Comparison of ENCODE assay signal across 17 mouse cellular contexts in genomic region chr13:29956821-29957421, GRCm38 (mm10). TPM values are rescaled to one million over a fixed set of nuclear protein-coding genes. Genes with fewer than 3 reads are reported as not detected.
DNase-seq lines count a peak whose midpoint lies in the region; ATAC-seq lines count a peak whose summit lies in the region.
"Had no signal": no experiment of that assay in that cellular context is flagged by ENCODE, and none has a peak within 500 bp of the region (broad histone marks: within the 10 kb centered on the region; RNA-seq: fewer than 3 reads in every experiment).

No protein-coding gene starts in this region.

- H3K4me1 ChIP-seq in liver, embryonic 13.5 days (replicated peaks), result peaks cover 24% of the 10 kb centered on the region
- H3K4me1 ChIP-seq: forebrain, embryonic 13.5 days; neural tube, embryonic 13.5 days had no signal

- no peak overlapping the region for H3K9ac ChIP-seq in liver, embryonic 13.5 days
- H3K9ac ChIP-seq: embryonic facial prominence, embryonic 15.5 days; forebrain, embryonic 13.5 days; hindbrain, embryonic 14.5 days; limb, embryonic 12.5 days; neural tube, embryonic 13.5 days had no signal

- H3K4me3 ChIP-seq in liver, embryonic 13.5 days (replicated peaks), result no peak overlapping the region
- H3K4me3 ChIP-seq: embryonic facial prominence, embryonic 15.5 days; forebrain, embryonic 13.5 days; limb, embryonic 12.5 days; neural tube, embryonic 13.5 days had no signal

- peaks cover 28% of the 10 kb centered on the region for H3K36me3 ChIP-seq in liver, embryonic 13.5 days
- H3K36me3 ChIP-seq in splenic B cell, adult 2 months (ENCODE audit: control insufficient read depth, insufficient read depth, low read length, poor library complexity, severe bottlenecking), result no peaks in the 10 kb centered on the region; the same call in 1 of the 2 replicates
- H3K36me3 ChIP-seq: neural tube, embryonic 13.5 days had no signal

- peak overlapping the region; percentile 15; the same call in 1 of the 2 replicates for H3K27ac ChIP-seq in liver, embryonic 13.5 days
- H3K27ac ChIP-seq: embryonic facial prominence, embryonic 15.5 days; forebrain, embryonic 13.5 days; hindbrain, embryonic 14.5 days; neural tube, embryonic 13.5 days had no signal

- WGBS in liver, embryonic 13.5 days (ENCODE audit: insufficient replicate concordance), result 79% methylated on average over 12 of the region's 12 CpGs

- H3K27me3 ChIP-seq in liver, embryonic 13.5 days, result no peaks in the 10 kb centered on the region
- H3K27me3 ChIP-seq in splenic B cell, adult 2 months (ENCODE audit: control insufficient read depth, insufficient read depth, low read length, poor library complexity, severe bottlenecking), result no peaks in the 10 kb centered on the region
- H3K27me3 ChIP-seq: embryonic facial prominence, embryonic 15.5 days; forebrain, embryonic 13.5 days; limb, embryonic 12.5 days; neural tube, embryonic 13.5 days had no signal

- no peak overlapping the region for H3K4me2 ChIP-seq in liver, embryonic 13.5 days
- H3K4me2 ChIP-seq: embryonic facial prominence, embryonic 15.5 days; forebrain, embryonic 13.5 days; hindbrain, embryonic 14.5 days; limb, embryonic 12.5 days; neural tube, embryonic 13.5 days had no signal

- DNase-seq in gastrocnemius, adult 18-20 months (ENCODE audit: low spot score), result peak; percentile 23
- no peak for DNase-seq in gastrocnemius, postnatal 10 days
- no peak for DNase-seq in liver, embryonic 13.5 days
- no peak for DNase-seq in liver
- DNase-seq in cerebellum, adult 18-20 months, result peak; percentile 39 to 45
- DNase-seq in splenic B cell, adult 2 months (ENCODE audit: low read depth, low spot score), result peak; percentile 17
- DNase-seq in thymus, postnatal 4 days, result no peak
- DNase-seq in left cerebral cortex, adult 9 months (ENCODE audit: low spot score in 2 of 2), result no peak
- DNase-seq: adrenal gland, postnatal 10 days; lung, postnatal 36 days; thymus, adult 18-20 months had no signal

- H3K9me3 ChIP-seq in liver, embryonic 13.5 days (replicated peaks), result no peaks in the 10 kb centered on the region
- H3K9me3 ChIP-seq: embryonic facial prominence, embryonic 15.5 days; forebrain, embryonic 13.5 days; limb, embryonic 12.5 days; neural tube, embryonic 13.5 days had no signal

- ATAC-seq in liver, embryonic 13.5 days (ENCODE audit: low read depth), result no peak
- ATAC-seq: forebrain, embryonic 13.5 days; midbrain, embryonic 16.5 days had no signal

RNA-seq across cellular contexts. Expression of gene E2f3, which starts 28.9 kb away (rescaled TPM):
- 10 to 100 TPM; 11.3 to 13.4 TPM for total RNA-seq in gastrocnemius, adult 18-20 months (2021)
- total RNA-seq in gastrocnemius, postnatal 10 days (2021), result 10 to 100 TPM; 11.0 to 14.2 TPM
- 5.4 and 6.9 TPM in 2 replicates for polyA plus RNA-seq in liver, embryonic 13.5 days (2015; fragmentation: Nextera tagmentation; extraction: Ambion mirVana)

Comparison
In these comparisons a context has a peak if more than half of its experiments do, and no peak if none do; other contexts are left out.
1. DNase-seq: peak in gastrocnemius, adult 18-20 months (single experiment), cerebellum, adult 18-20 months (2 of 2) and splenic B cell, adult 2 months (single experiment); none in gastrocnemius, postnatal 10 days (single experiment), liver, embryonic 13.5 days (single experiment), liver (single experiment), thymus, postnatal 4 days (single experiment) and left cerebral cortex, adult 9 months (0 of 2).